Mouse (Mus musculus): Measurements from ENCODE around the gene Gm21637. TPM values are rescaled to one million over a fixed set of nuclear protein-coding genes. Genes with fewer than 3 reads are reported as not detected.
"Not testable (repeated sequence)": the region's sequence is repeated elsewhere in the genome, so short reads cannot be mapped to it uniquely, and the experiment has no call there.

Gm21637 gene
- polyA plus RNA-seq (2014; fragmentation: Nextera tagmentation; extraction: Ambion mirVana), result not detected in 2 replicates

DNA sequence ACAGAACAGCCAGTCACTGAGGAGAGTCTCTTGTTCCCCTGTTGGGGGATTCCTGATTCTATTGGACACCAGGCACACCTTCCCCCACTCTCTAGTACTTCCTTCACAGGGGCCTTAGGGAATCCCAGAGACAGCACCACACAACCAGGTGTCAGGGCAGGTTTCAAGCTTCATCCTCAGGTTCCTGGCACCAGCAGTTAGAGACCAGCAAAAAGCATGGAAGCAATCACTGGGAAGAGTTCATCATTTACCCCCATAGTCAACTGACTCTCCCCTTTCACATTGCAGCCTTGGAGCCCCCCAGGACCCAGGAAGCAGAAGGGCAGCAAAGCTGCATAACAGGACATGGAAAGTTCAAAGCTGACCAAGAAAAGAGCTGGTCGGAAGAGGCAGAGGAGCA lies at the start of gene Gm21637:
Gm21637 (plus strand) TSS at position 301 of the 400 bp plus-strand sequence.
- no CpG with 5 or more reads among the region's 1 CpGs for WGBS
- not testable (repeated sequence) for H3K9ac ChIP-seq (ENCODE audit: low read depth, low read length); H3K36me3 ChIP-seq (ENCODE audit: control insufficient read depth, insufficient read depth, low read length); H3K9me3 ChIP-seq (ENCODE audit: control insufficient read depth, low read length); H3K4me3 ChIP-seq (ENCODE audit: low read depth, low read length); H3K4me1 ChIP-seq (ENCODE audit: control insufficient read depth, insufficient read depth, low read length); ATAC-seq (ENCODE audit: low read depth); H3K4me2 ChIP-seq (ENCODE audit: low read depth, low read length); H3K27ac ChIP-seq (replicated peaks; ENCODE audit: low read depth, low read length); DNase-seq (ENCODE audit: low spot score); H3K27me3 ChIP-seq (replicated peaks; ENCODE audit: control insufficient read depth, insufficient read depth, low read length)

Other genes starting within 250 kb of the Gm21637 start
- gene Btbd35f25, start 244.9 kb upstream of the Gm21637 start, polyA plus RNA-seq (2014; fragmentation: Nextera tagmentation; extraction: Ambion mirVana), result not detected in 2 replicates
- gene Btbd35f22, start 85.8 kb downstream of the Gm21637 start, polyA plus RNA-seq (2014; fragmentation: Nextera tagmentation; extraction: Ambion mirVana), result not detected in 2 replicates

All from embryonic facial prominence, embryonic 14.5 days (tissue).